Mouse (Mus musculus): ENCODE data around the gene Gabra6. TPM values are rescaled to one million over a fixed set of nuclear protein-coding genes. Genes with fewer than 3 reads are reported as not detected.

Gene Gabra6
- polyA plus RNA-seq, 1 experiment from 2014 or later = not detected

Other genes starting within 250 kb of the Gabra6 start
- gene Gabra1, start 138.1 kb downstream of the Gabra6 start, polyA plus RNA-seq (2015; fragmentation: Nextera tagmentation; extraction: Ambion mirVana) = 2.8 and 3.0 TPM in 2 replicates
- 7.7 and 8.1 TPM in 2 replicates for gene Gabrb2, start 98.7 kb upstream of the Gabra6 start, polyA plus RNA-seq (2015; fragmentation: Nextera tagmentation; extraction: Ambion mirVana)

Measured in neural tube, embryonic 13.5 days (tissue).